Mouse (Mus musculus) embryonic facial prominence, embryonic 11.5 days (tissue): ENCODE measurements at regions not wholly inside any gene's neighbourhood (a gene's known extent, or its start where the extent isn't known, plus 50 kb on each side); places are given as distances from the start of the nearest gene placed in this dataset.
"Not testable (repeated sequence)": the region's sequence is repeated elsewhere in the genome, so short reads cannot be mapped to it uniquely, and the experiment has no call there.

Experiments
- ATAC-seq: fragments of 200-750 bp; cut with Nextera tagmentation; replicated peaks from 2 replicates; pipeline ENCODE4 v1.8.0; 2017; ENCODE audit warnings: low read depth; ENCODE audit not compliant: insufficient number of reproducible peaks, low FRiP score, low TSS enrichment
- DNase-seq: peaks from one replicate; pipeline ENCODE4 v3.0.0-alpha.2; 2015; ENCODE audit warnings: low spot score
- H3K27ac ChIP-seq: fragments of 300-500 bp; sonication (generic); replicated peaks from 2 replicates; pipeline ENCODE4 v1.5.1; 2014; ENCODE audit warnings: mild to moderate bottlenecking, low read depth, low read length, control low read depth
- H3K27me3 ChIP-seq: fragments of 300-500 bp; sonication (generic); 2 replicates; pipeline ENCODE4 v1.6.1; 2014; ENCODE audit warnings: mild to moderate bottlenecking, low read length, moderate library complexity, mixed read lengths; ENCODE audit not compliant: control insufficient read depth, insufficient read depth
- H3K36me3 ChIP-seq: fragments of 300-500 bp; sonication (generic); replicated peaks from 2 replicates; pipeline ENCODE4 v1.6.1; 2014; ENCODE audit warnings: low read depth, mild to moderate bottlenecking, low read length, moderate library complexity, mixed read lengths; ENCODE audit not compliant: control insufficient read depth, insufficient read depth
- H3K4me1 ChIP-seq: fragments of 300-500 bp; sonication (generic); 2 replicates; pipeline ENCODE4 v1.6.1; 2014; ENCODE audit warnings: low read length, mixed read lengths; ENCODE audit not compliant: control insufficient read depth, insufficient read depth
- H3K4me2 ChIP-seq: fragments of 300-500 bp; sonication (generic); 2 replicates; pipeline ENCODE4 v1.6.1; 2014; ENCODE audit warnings: low read depth, mild to moderate bottlenecking, control low read depth, low read length, moderate library complexity
- H3K4me3 ChIP-seq: fragments of 300-500 bp; sonication (generic); 2 replicates; pipeline ENCODE4 v1.5.1; 2014; ENCODE audit warnings: low read depth, low read length, control low read depth
- H3K9ac ChIP-seq: fragments of 300-500 bp; sonication (generic); replicated peaks from 2 replicates; pipeline ENCODE4 v1.6.1; 2014; ENCODE audit warnings: mild to moderate bottlenecking, control low read depth, low read length
- H3K9me3 ChIP-seq: fragments of 300-500 bp; sonication (generic); replicated peaks from 2 replicates; pipeline ENCODE4 v1.6.1; 2016; ENCODE audit warnings: mild to moderate bottlenecking, low read length, inconsistent platforms, mixed read lengths; ENCODE audit not compliant: control insufficient read depth
- WGBS: fragments of 180-500 bp; shearing (Covaris S2); extraction: QIAGEN DNeasy Blood & Tissue Kit; methylation state at CpG from one replicate; pipeline ENCODE4 v1.1.7; 2014; 5-methylcytosine and 5-hydroxymethylcytosine counted together

DNA sequence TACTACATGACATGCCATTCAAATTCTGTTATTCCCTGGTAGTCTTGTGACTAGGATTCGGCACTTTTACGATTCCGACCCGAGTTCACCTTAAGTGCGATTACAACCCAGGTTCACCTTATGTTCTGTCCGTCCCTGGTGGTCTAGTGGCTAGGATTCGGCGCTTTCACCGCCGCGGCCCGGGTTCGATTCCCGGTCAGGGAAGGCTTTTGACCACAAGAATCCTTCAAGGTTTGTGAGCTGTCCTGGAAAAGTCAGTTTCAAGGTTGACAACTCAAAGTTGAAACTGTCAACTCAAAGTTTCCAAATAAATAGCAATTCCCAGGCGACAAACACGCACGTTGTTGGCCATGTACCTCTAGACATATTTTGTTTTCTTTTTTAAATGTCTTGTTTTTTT, 52.8 kb upstream of the Fcgr1 start:
- not testable (repeated sequence) for H3K4me2 ChIP-seq, DNase-seq, ATAC-seq, H3K36me3 ChIP-seq, H3K4me3 ChIP-seq, H3K4me1 ChIP-seq, H3K9ac ChIP-seq, H3K27ac ChIP-seq, H3K9me3 ChIP-seq
- peaks cover 12% of the 10 kb centered on the region for H3K27me3 ChIP-seq
- no CpG with 5 or more reads among the region's 17 CpGs for WGBS

DNA sequence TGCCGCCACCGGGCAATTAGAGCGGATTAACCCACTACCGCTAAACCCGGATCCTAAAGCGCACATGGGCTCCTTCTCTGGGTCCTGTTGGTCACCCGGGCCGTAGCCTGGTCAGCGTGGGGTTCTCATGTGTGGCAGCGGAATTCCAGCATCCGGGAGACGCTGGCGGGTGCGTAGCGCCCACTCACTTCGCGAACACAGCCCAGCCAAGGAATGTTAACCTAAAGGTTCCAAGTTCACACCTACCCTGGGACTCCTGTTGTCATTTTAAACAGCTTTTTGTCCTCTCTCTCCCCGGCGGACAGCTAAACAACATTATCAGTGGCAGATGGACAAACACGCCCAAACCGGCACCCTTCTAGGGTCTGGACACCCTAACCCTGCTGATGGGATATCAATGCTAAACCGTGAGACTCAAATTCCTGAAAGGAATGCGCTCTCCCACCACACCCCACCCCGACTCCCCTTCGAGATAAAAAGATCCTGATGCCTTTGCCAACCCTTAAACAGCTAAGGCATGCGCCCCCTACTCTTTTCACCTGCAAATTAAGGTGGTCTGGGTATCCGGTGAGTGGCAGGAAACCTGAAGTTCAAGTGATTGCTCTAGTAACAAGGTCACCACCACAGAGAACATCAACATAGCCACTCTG, 49.8 kb upstream of the Fcgr1 start:
- DNase-seq (no peak), ATAC-seq (no peak)
- peaks cover 22% of the 10 kb centered on the region for H3K27me3 ChIP-seq
- no peaks in the 10 kb centered on the region for H3K36me3 ChIP-seq
- H3K9me3 ChIP-seq, result no peaks in the 10 kb centered on the region
- no peak overlapping the region for H3K27ac ChIP-seq
- H3K4me2 ChIP-seq, result no peak overlapping the region
- H3K4me3 ChIP-seq, result no peak overlapping the region
- no peak overlapping the region for H3K9ac ChIP-seq
- WGBS, result 1% methylated on average over 27 of the region's 27 CpGs
- H3K4me1 ChIP-seq, result no peaks in the 10 kb centered on the region
